ENCODE assay signal across 29 mouse cellular contexts in the genomic region with DNA sequence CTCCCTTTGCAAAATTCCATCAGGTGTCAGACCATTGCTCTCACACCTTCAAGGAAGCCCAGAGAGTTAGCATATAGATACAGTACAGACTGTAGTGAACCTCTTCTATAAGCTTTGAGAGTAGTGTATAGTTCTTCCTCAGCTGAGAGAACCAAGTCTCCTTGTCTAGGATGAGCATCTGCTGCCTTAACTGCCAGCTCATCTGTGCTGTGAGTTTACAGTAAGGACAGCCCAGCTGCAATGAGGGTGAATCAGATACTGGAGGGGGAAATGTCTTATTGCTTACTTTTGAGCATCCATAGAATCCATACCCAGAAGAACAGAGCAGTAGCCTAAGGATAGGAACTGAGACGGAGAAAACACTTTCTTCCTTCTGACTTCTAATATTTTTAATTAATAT.
"Had no signal": no experiment of that assay in that cellular context is flagged by ENCODE, and none has a peak within 500 bp of the region (broad histone marks: within the 10 kb centered on the region; RNA-seq: fewer than 3 reads in every experiment).

No protein-coding gene starts in this region.

- DNase-seq: cerebellum, adult 2 months; cerebellum, adult 8-10 months; cerebellum, adult 9-10 months; cerebellum, adult 9-11 months; cerebellum, postnatal 10 days; cerebellum, postnatal 14 days; cerebellum, postnatal 25 days; cerebellum, postnatal 36 days; embryo, embryonic 11 days; forebrain, postnatal 0 days; gastrocnemius, postnatal 10 days; gastrocnemius, postnatal 14 days; gastrocnemius, postnatal 25 days; gastrocnemius, postnatal 36 days; heart, adult 18-20 months; heart, adult 2 months had no signal

- H3K9me3 ChIP-seq: embryonic facial prominence, embryonic 10.5 days; embryonic facial prominence, embryonic 12.5 days; embryonic facial prominence, embryonic 13.5 days; embryonic facial prominence, embryonic 15.5 days; forebrain, embryonic 10.5 days; forebrain, embryonic 12.5 days; forebrain, embryonic 13.5 days; forebrain, embryonic 15.5 days; heart, embryonic 12.5 days had no signal

- H3K36me3 ChIP-seq: embryonic facial prominence, embryonic 10.5 days; embryonic facial prominence, embryonic 12.5 days; embryonic facial prominence, embryonic 13.5 days; embryonic facial prominence, embryonic 15.5 days; forebrain, embryonic 10.5 days; forebrain, embryonic 12.5 days; forebrain, embryonic 15.5 days; heart, embryonic 12.5 days had no signal

- H3K27me3 ChIP-seq: embryonic facial prominence, embryonic 12.5 days; embryonic facial prominence, embryonic 13.5 days; embryonic facial prominence, embryonic 15.5 days; forebrain, embryonic 12.5 days; forebrain, embryonic 13.5 days; forebrain, embryonic 15.5 days; heart, embryonic 12.5 days had no signal

- H3K4me2 ChIP-seq: embryonic facial prominence, embryonic 12.5 days; embryonic facial prominence, embryonic 13.5 days; embryonic facial prominence, embryonic 15.5 days; forebrain, embryonic 12.5 days; forebrain, embryonic 13.5 days; forebrain, embryonic 15.5 days; heart, embryonic 11.5 days; heart, embryonic 12.5 days had no signal

- H3K4me1 ChIP-seq: embryonic facial prominence, embryonic 10.5 days; embryonic facial prominence, embryonic 12.5 days; embryonic facial prominence, embryonic 13.5 days; embryonic facial prominence, embryonic 15.5 days; forebrain, embryonic 10.5 days; forebrain, embryonic 12.5 days; forebrain, embryonic 13.5 days; forebrain, embryonic 15.5 days; heart, embryonic 12.5 days had no signal

- ATAC-seq: forebrain, embryonic 13.5 days; forebrain, embryonic 14.5 days; forebrain, embryonic 15.5 days; forebrain, embryonic 16.5 days; forebrain, postnatal 0 days had no signal

- H3K27ac ChIP-seq: embryonic facial prominence, embryonic 10.5 days; embryonic facial prominence, embryonic 12.5 days; embryonic facial prominence, embryonic 13.5 days; embryonic facial prominence, embryonic 15.5 days; forebrain, embryonic 10.5 days; forebrain, embryonic 12.5 days; forebrain, embryonic 13.5 days; forebrain, embryonic 15.5 days had no signal

- H3K9ac ChIP-seq: embryonic facial prominence, embryonic 12.5 days; embryonic facial prominence, embryonic 13.5 days; embryonic facial prominence, embryonic 15.5 days; forebrain, embryonic 12.5 days; forebrain, embryonic 13.5 days; forebrain, embryonic 15.5 days; forebrain, postnatal 0 days; heart, embryonic 12.5 days had no signal

- H3K4me3 ChIP-seq: embryonic facial prominence, embryonic 10.5 days; embryonic facial prominence, embryonic 12.5 days; embryonic facial prominence, embryonic 13.5 days; embryonic facial prominence, embryonic 15.5 days; erythroblast, embryonic 14.5 days; forebrain, embryonic 10.5 days; forebrain, embryonic 12.5 days; forebrain, embryonic 13.5 days; forebrain, embryonic 15.5 days; heart, adult 2 months; heart, embryonic 12.5 days had no signal
